Mouse (Mus musculus) spleen, postnatal 4 days (tissue): ENCODE measurements around the gene Cd300ld3.
"Not testable (repeated sequence)": the region's sequence is repeated elsewhere in the genome, so short reads cannot be mapped to it uniquely, and the experiment has no call there.

Source experiments
- DNase-seq, 2 experiments: peaks; one replicate each; pipeline ENCODE4 v3.0.0; 2022; ENCODE audit warnings: low spot score in 2 of 2

The Cd300ld3 gene

DNA sequence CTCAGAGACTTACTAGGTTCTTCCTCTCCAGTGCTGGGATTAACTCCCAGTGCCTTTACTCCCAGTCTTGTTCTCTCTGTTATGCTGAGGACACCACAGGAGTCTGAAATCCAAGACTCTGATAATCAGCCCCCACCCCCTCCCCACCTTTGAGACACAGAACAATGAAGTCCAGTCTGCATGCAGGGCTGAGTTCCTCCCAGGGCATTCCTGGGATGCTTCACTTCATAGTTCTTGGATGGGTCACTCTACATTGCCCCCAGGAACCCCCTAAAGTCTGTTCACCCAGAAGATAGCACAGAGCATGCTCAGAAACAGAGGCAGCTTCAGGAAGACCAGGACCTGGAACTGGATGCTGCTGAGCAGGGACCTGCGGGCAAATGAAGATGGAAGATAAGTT, 4.8 kb upstream of the Cd300ld3 start:
- no peak for DNase-seq

- DNase-seq = peak; percentile 25 to 68
Observed at GRCm38 (mm10) chr11:115052206-115052605, 4.0 kb upstream of the Cd300ld3 start.

DNA sequence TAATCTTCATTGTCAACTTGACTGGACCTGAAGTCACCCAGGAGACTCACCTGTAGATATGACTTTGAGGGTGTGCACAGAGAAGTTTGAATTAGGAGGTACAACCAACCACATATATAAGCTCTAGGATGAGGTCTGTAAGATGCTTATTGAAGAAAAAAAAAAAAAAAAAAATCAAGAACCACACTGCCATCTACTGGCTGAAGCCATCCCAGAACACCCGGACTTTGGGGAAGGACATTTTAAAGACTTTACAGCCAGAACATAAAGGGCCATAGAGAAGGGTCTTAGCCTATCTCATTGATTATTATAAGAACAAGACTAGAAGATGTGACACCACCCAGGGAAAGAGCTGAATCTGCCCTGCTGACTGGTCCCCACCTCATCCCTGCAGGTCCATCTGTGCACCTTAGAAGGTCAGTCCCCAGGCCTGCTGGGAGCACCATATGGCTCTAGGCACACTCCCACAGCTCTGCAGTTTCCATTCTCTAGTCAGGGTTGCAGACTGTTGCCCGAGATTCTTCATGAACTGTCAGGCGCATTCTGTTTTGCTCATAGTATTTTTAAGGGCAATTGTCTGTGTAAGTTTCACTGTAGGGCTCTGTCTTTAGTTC, 1.2 kb upstream of the Cd300ld3 start:
- DNase-seq = no peak

GRCm38 (mm10) chr11:115037669-115038068, 10.5 kb downstream of the Cd300ld3 start, which contains the start of gene Cd300ld5:
Gene Cd300ld5 (minus strand): TSS chr11:115037769.
- DNase-seq = not testable (repeated sequence)

DNA sequence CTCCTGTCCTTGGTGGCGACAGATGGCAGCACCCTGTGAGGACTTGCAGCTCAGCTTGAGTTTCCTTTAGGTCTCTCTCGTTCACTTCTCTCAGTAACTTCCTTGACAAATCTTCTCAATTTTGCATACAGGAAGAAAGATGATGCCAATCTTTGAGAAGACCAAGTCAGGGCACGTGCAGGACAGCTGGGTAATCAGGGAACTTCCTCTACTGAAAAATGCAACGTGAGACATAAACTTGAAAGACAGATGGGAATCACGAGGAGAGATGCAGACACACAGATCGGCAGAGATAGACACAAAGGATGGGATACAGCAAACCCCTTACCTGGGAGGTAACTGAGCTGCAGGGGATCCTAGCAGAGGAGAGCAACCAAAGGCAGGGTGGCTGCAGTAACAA, 21.3 kb downstream of the Cd300ld3 start, which contains the start of gene Cd300ld4:
Gene Cd300ld4 (minus strand): TSS at position 101 of the 400 bp plus-strand sequence.
- DNase-seq = not testable (repeated sequence)

GRCm38 (mm10) chr11:115016093-115016492, 32.1 kb downstream of the Cd300ld3 start, which contains the start of gene Cd300ld2:
Gene Cd300ld2 (minus strand): TSS chr11:115016193.
- not testable (repeated sequence) for DNase-seq

GRCm38 (mm10) chr11:115004070-115004469, 44.1 kb downstream of the Cd300ld3 start:
- peak in 1 of 2 experiments; percentile 16 for DNase-seq

- DNase-seq = no peak
Observed at GRCm38 (mm10) chr11:115001474-115002040, 46.7 kb downstream of the Cd300ld3 start, which contains the start of gene Cd300c2. Gene Cd300c2 (minus strand): TSS chr11:115001880.
